Mouse (Mus musculus): ENCODE measurements around the gene Slc39a11. TPM values are rescaled to one million over a fixed set of nuclear protein-coding genes. Genes with fewer than 3 reads are reported as not detected.

Gene Slc39a11
- polyA plus RNA-seq, 1 experiment from 2014 or later: 18.6 TPM

- Histone ChIP-seq H3K36me3 (ENCODE audit: control insufficient read depth, insufficient read depth, low read length) (no peaks in the 10 kb centered on the region), H3K4me1 (ENCODE audit: control insufficient read depth, insufficient read depth, low read length) (no peaks in the 10 kb centered on the region), H3K4me2 (replicated peaks; ENCODE audit: low read depth, low read length) (no peak overlapping the region), H3K27me3 (ENCODE audit: control insufficient read depth, insufficient read depth, low read length) (no peaks in the 10 kb centered on the region), H3K27ac (ENCODE audit: low read length) (no peak overlapping the region), H3K4me3 (ENCODE audit: low read depth, low read length) (no peak overlapping the region), H3K9ac (replicated peaks; ENCODE audit: low read depth, low read length) (no peak overlapping the region), H3K9me3 (ENCODE audit: control insufficient read depth, low read depth, low read length) (no peaks in the 10 kb centered on the region)
- no peak for ATAC-seq (ENCODE audit: insufficient number of reproducible peaks, insufficient read depth, low FRiP score, low read depth)
- 59% methylated on average over 17 of the region's 17 CpGs for WGBS
These were observed 179.7 kb downstream of the Slc39a11 start for GRCm38 (mm10) chr11:113469919-113470785.

GRCm38 (mm10) chr11:113468016-113468415 is 181.9 kb downstream of the Slc39a11 start:
- H3K27ac ChIP-seq (ENCODE audit: low read length): no peak overlapping the region
- H3K9ac ChIP-seq (replicated peaks; ENCODE audit: low read depth, low read length): no peak overlapping the region
- no peaks in the 10 kb centered on the region for H3K4me1 ChIP-seq (ENCODE audit: control insufficient read depth, insufficient read depth, low read length)
- H3K36me3 ChIP-seq (ENCODE audit: control insufficient read depth, insufficient read depth, low read length): no peaks in the 10 kb centered on the region
- no peaks in the 10 kb centered on the region for H3K9me3 ChIP-seq (ENCODE audit: control insufficient read depth, low read depth, low read length)
- H3K27me3 ChIP-seq (ENCODE audit: control insufficient read depth, insufficient read depth, low read length): no peaks in the 10 kb centered on the region
- WGBS: 72% methylated on average over 10 of the region's 10 CpGs
- H3K4me3 ChIP-seq (ENCODE audit: low read depth, low read length): no peak overlapping the region
- ATAC-seq (ENCODE audit: insufficient number of reproducible peaks, insufficient read depth, low FRiP score, low read depth): no peak
- H3K4me2 ChIP-seq (replicated peaks; ENCODE audit: low read depth, low read length): no peak overlapping the region

GRCm38 (mm10) chr11:113467313-113467811 is 182.5 kb downstream of the Slc39a11 start:
- no peak overlapping the region for H3K4me2 ChIP-seq (replicated peaks; ENCODE audit: low read depth, low read length)
- H3K27ac ChIP-seq (ENCODE audit: low read length): no peak overlapping the region
- no peak overlapping the region for H3K4me3 ChIP-seq (ENCODE audit: low read depth, low read length)
- H3K9ac ChIP-seq (replicated peaks; ENCODE audit: low read depth, low read length): no peak overlapping the region
- ATAC-seq (ENCODE audit: insufficient number of reproducible peaks, insufficient read depth, low FRiP score, low read depth): no peak
- H3K27me3 ChIP-seq (ENCODE audit: control insufficient read depth, insufficient read depth, low read length): no peaks in the 10 kb centered on the region
- H3K4me1 ChIP-seq (ENCODE audit: control insufficient read depth, insufficient read depth, low read length): no peaks in the 10 kb centered on the region
- H3K36me3 ChIP-seq (ENCODE audit: control insufficient read depth, insufficient read depth, low read length): no peaks in the 10 kb centered on the region
- no peaks in the 10 kb centered on the region for H3K9me3 ChIP-seq (ENCODE audit: control insufficient read depth, low read depth, low read length)
- WGBS: 76% methylated on average over 12 of the region's 12 CpGs

GRCm38 (mm10) chr11:113460118-113460517 is 189.8 kb downstream of the Slc39a11 start:
- H3K36me3 ChIP-seq (ENCODE audit: control insufficient read depth, insufficient read depth, low read length): no peaks in the 10 kb centered on the region
- H3K4me2 ChIP-seq (replicated peaks; ENCODE audit: low read depth, low read length): no peak overlapping the region
- no peaks in the 10 kb centered on the region for H3K4me1 ChIP-seq (ENCODE audit: control insufficient read depth, insufficient read depth, low read length)
- ATAC-seq (ENCODE audit: insufficient number of reproducible peaks, insufficient read depth, low FRiP score, low read depth): peak; percentile 33; the same call in 1 of the 2 replicates
- no peak overlapping the region for H3K9ac ChIP-seq (replicated peaks; ENCODE audit: low read depth, low read length)
- H3K4me3 ChIP-seq (ENCODE audit: low read depth, low read length): no peak overlapping the region
- H3K27me3 ChIP-seq (ENCODE audit: control insufficient read depth, insufficient read depth, low read length): no peaks in the 10 kb centered on the region
- H3K9me3 ChIP-seq (ENCODE audit: control insufficient read depth, low read depth, low read length): 0 out of 2 replicates have a peak, but pooled peaks cover 6% of the 10 kb centered on the region
- no peak overlapping the region for H3K27ac ChIP-seq (ENCODE audit: low read length)
- 89% methylated on average over 2 of the region's 2 CpGs for WGBS

- no peak overlapping the region for H3K9ac ChIP-seq (replicated peaks; ENCODE audit: low read depth, low read length)
- H3K27me3 ChIP-seq (ENCODE audit: control insufficient read depth, insufficient read depth, low read length): no peaks in the 10 kb centered on the region
- no peak overlapping the region for H3K4me2 ChIP-seq (replicated peaks; ENCODE audit: low read depth, low read length)
- no peaks in the 10 kb centered on the region for H3K36me3 ChIP-seq (ENCODE audit: control insufficient read depth, insufficient read depth, low read length)
- no peak for ATAC-seq (ENCODE audit: insufficient number of reproducible peaks, insufficient read depth, low FRiP score, low read depth)
- H3K4me1 ChIP-seq (ENCODE audit: control insufficient read depth, insufficient read depth, low read length): no peaks in the 10 kb centered on the region
- H3K27ac ChIP-seq (ENCODE audit: low read length): no peak overlapping the region
- 0 out of 2 replicates have a peak, but pooled peaks cover 6% of the 10 kb centered on the region for H3K9me3 ChIP-seq (ENCODE audit: control insufficient read depth, low read depth, low read length)
- no peak overlapping the region for H3K4me3 ChIP-seq (ENCODE audit: low read depth, low read length)
- WGBS: 73% methylated on average over 15 of the region's 15 CpGs
These were observed 191.2 kb downstream of the Slc39a11 start for GRCm38 (mm10) chr11:113458582-113459210.

GRCm38 (mm10) chr11:113452861-113453568 is 196.9 kb downstream of the Slc39a11 start:
- Histone ChIP-seq H3K4me3 (ENCODE audit: low read depth, low read length) (no peak overlapping the region), H3K27me3 (ENCODE audit: control insufficient read depth, insufficient read depth, low read length) (no peaks in the 10 kb centered on the region), H3K4me1 (ENCODE audit: control insufficient read depth, insufficient read depth, low read length) (no peaks in the 10 kb centered on the region), H3K36me3 (ENCODE audit: control insufficient read depth, insufficient read depth, low read length) (no peaks in the 10 kb centered on the region), H3K4me2 (replicated peaks; ENCODE audit: low read depth, low read length) (no peak overlapping the region), H3K9me3 (ENCODE audit: control insufficient read depth, low read depth, low read length) (0 out of 2 replicates have a peak, but pooled peaks cover 6% of the 10 kb centered on the region), H3K27ac (ENCODE audit: low read length) (no peak overlapping the region), H3K9ac (replicated peaks; ENCODE audit: low read depth, low read length) (no peak overlapping the region)
- ATAC-seq (ENCODE audit: insufficient number of reproducible peaks, insufficient read depth, low FRiP score, low read depth): no peak
- 39% methylated on average over 16 of the region's 16 CpGs for WGBS

- ATAC-seq (ENCODE audit: insufficient number of reproducible peaks, insufficient read depth, low FRiP score, low read depth): no peak
These were observed 198.6 kb downstream of the Slc39a11 start for GRCm38 (mm10) chr11:113451301-113451700.

GRCm38 (mm10) chr11:113450665-113451064 is 199.2 kb downstream of the Slc39a11 start:
- no peak for ATAC-seq (ENCODE audit: insufficient number of reproducible peaks, insufficient read depth, low FRiP score, low read depth)

More at GRCm38 (mm10) chr11:113451301-113451700, 198.6 kb downstream of the Slc39a11 start:
- no peaks in the 10 kb centered on the region for H3K27me3 ChIP-seq (ENCODE audit: control insufficient read depth, insufficient read depth, low read length)
- H3K4me1 ChIP-seq (ENCODE audit: control insufficient read depth, insufficient read depth, low read length): no peaks in the 10 kb centered on the region
- no peak overlapping the region for H3K4me3 ChIP-seq (ENCODE audit: low read depth, low read length)
- H3K9ac ChIP-seq (replicated peaks; ENCODE audit: low read depth, low read length): no peak overlapping the region
- H3K27ac ChIP-seq (ENCODE audit: low read length): no peak overlapping the region
- H3K9me3 ChIP-seq (ENCODE audit: control insufficient read depth, low read depth, low read length): 0 out of 2 replicates have a peak, but pooled peaks cover 1% of the 10 kb centered on the region
- 72% methylated on average over 10 of the region's 10 CpGs for WGBS
- no peaks in the 10 kb centered on the region for H3K36me3 ChIP-seq (ENCODE audit: control insufficient read depth, insufficient read depth, low read length)
- H3K4me2 ChIP-seq (replicated peaks; ENCODE audit: low read depth, low read length): no peak overlapping the region

More at GRCm38 (mm10) chr11:113450665-113451064, 199.2 kb downstream of the Slc39a11 start:
- H3K27me3 ChIP-seq (ENCODE audit: control insufficient read depth, insufficient read depth, low read length): no peaks in the 10 kb centered on the region
- H3K4me1 ChIP-seq (ENCODE audit: control insufficient read depth, insufficient read depth, low read length): no peaks in the 10 kb centered on the region
- no peaks in the 10 kb centered on the region for H3K9me3 ChIP-seq (ENCODE audit: control insufficient read depth, low read depth, low read length)
- WGBS: 83% methylated on average over 4 of the region's 4 CpGs
- H3K9ac ChIP-seq (replicated peaks; ENCODE audit: low read depth, low read length): no peak overlapping the region
- no peak overlapping the region for H3K27ac ChIP-seq (ENCODE audit: low read length)
- H3K4me2 ChIP-seq (replicated peaks; ENCODE audit: low read depth, low read length): no peak overlapping the region
- H3K4me3 ChIP-seq (ENCODE audit: low read depth, low read length): no peak overlapping the region
- no peaks in the 10 kb centered on the region for H3K36me3 ChIP-seq (ENCODE audit: control insufficient read depth, insufficient read depth, low read length)
